Comparison of ENCODE assay signal across 7 mouse cellular contexts in genomic region chr13:74563483-74564330, GRCm38 (mm10).
DNase-seq lines count a peak whose midpoint lies in the region; ATAC-seq lines count a peak whose summit lies in the region.
"Not testable (repeated sequence)": the region's sequence is repeated elsewhere in the genome, so short reads cannot be mapped to it uniquely, and the experiment has no call there.

No protein-coding gene starts in this region.

- ATAC-seq in embryonic facial prominence, embryonic 12.5 days (ENCODE audit: insufficient number of reproducible peaks, insufficient read depth, low FRiP score, low TSS enrichment): peak; percentile 99
- ATAC-seq in limb, embryonic 11.5 days (ENCODE audit: insufficient number of reproducible peaks, low FRiP score, low TSS enrichment, low read depth): peak; percentile 95
- peak; percentile 96 for ATAC-seq in midbrain, embryonic 14.5 days (ENCODE audit: low FRiP score, low TSS enrichment)

- H3K36me3 ChIP-seq in embryonic facial prominence, embryonic 12.5 days; limb, embryonic 11.5 days (ENCODE audit: control insufficient read depth, insufficient read depth, low read length); midbrain, embryonic 14.5 days (ENCODE audit: control insufficient read depth, insufficient read depth, low read length): not testable (repeated sequence)

- not testable (repeated sequence) for H3K4me1 ChIP-seq in embryonic facial prominence, embryonic 12.5 days; limb, embryonic 11.5 days (ENCODE audit: control insufficient read depth, insufficient read depth, low read length); midbrain, embryonic 14.5 days (ENCODE audit: control insufficient read depth, insufficient read depth, low read length)

- DNase-seq in adrenal gland, postnatal 25 days: peak; percentile 73
- DNase-seq in heart, adult 11 months: peak; percentile 99
- peak; percentile 78 for DNase-seq in kidney, adult 18-20 months
- DNase-seq in limb, embryonic 11.5 days (ENCODE audit: low spot score): peak; percentile 79
- peak; percentile 86 for DNase-seq in midbrain, embryonic 14.5 days
- DNase-seq in spleen, adult 18-20 months: peak; percentile 55 to 58

- H3K9me3 ChIP-seq in embryonic facial prominence, embryonic 12.5 days; limb, embryonic 11.5 days (ENCODE audit: control insufficient read depth, low read length); midbrain, embryonic 14.5 days (ENCODE audit: control insufficient read depth, low read length): not testable (repeated sequence)

- peak overlapping the region; percentile 76 for H3K27ac ChIP-seq in embryonic facial prominence, embryonic 12.5 days
- not testable (repeated sequence) for H3K27ac ChIP-seq in limb, embryonic 11.5 days (replicated peaks; ENCODE audit: low read depth, low read length)
- H3K27ac ChIP-seq in midbrain, embryonic 14.5 days (replicated peaks; ENCODE audit: low read depth, low read length): peak overlapping the region; percentile 45

- peak overlapping the region; percentile 55 for H3K4me2 ChIP-seq in embryonic facial prominence, embryonic 12.5 days (replicated peaks)
- peak overlapping the region; percentile 50 for H3K4me2 ChIP-seq in limb, embryonic 11.5 days (ENCODE audit: low read depth, severe bottlenecking)
- peak overlapping the region; percentile 62 for H3K4me2 ChIP-seq in midbrain, embryonic 14.5 days (ENCODE audit: low read length)

- WGBS in embryonic facial prominence, embryonic 12.5 days: 2% methylated on average over 27 of the region's 27 CpGs
- 2% methylated on average over 27 of the region's 27 CpGs for WGBS in limb, embryonic 11.5 days
- 2% methylated on average over 27 of the region's 27 CpGs for WGBS in midbrain, embryonic 14.5 days

- not testable (repeated sequence) for H3K27me3 ChIP-seq in embryonic facial prominence, embryonic 12.5 days; limb, embryonic 11.5 days (ENCODE audit: control insufficient read depth, insufficient read depth, low read length); midbrain, embryonic 14.5 days (ENCODE audit: control insufficient read depth, insufficient read depth, low read length)

- H3K9ac ChIP-seq in embryonic facial prominence, embryonic 12.5 days: peak overlapping the region; percentile 60
- peak overlapping the region; percentile 55 for H3K9ac ChIP-seq in limb, embryonic 11.5 days (ENCODE audit: low read length)
- H3K9ac ChIP-seq in midbrain, embryonic 14.5 days (replicated peaks; ENCODE audit: low read length): peak overlapping the region; percentile 63

- peak overlapping the region; percentile 59 for H3K4me3 ChIP-seq in embryonic facial prominence, embryonic 12.5 days
- peak overlapping the region; percentile 47 for H3K4me3 ChIP-seq in limb, embryonic 11.5 days (ENCODE audit: low read depth, low read length)
- peak overlapping the region; percentile 52 for H3K4me3 ChIP-seq in midbrain, embryonic 14.5 days (replicated peaks; ENCODE audit: low read depth, low read length)
